Mouse (Mus musculus): ENCODE measurements around the gene Lzic. TPM values are rescaled to one million over a fixed set of nuclear protein-coding genes. Genes with fewer than 3 reads are reported as not detected.

Gene Lzic
- 12.7 and 18.3 TPM in 2 replicates for polyA plus RNA-seq (2012; rRNA removed; ENCODE audit: low replicate concordance)

GRCm38 (mm10) chr4:149485053-149485824, at the start of gene Lzic, which contains the start of gene Nmnat1:
TSS of gene Lzic (plus strand) at chr4:149485229.
TSS of gene Nmnat1 (minus strand) at chr4:149485202.

GRCm38 (mm10) chr4:149454879-149455278, 30.1 kb upstream of the Lzic start, which contains the start of gene Rbp7:
TSS of gene Rbp7 (minus strand) at chr4:149454978.

GRCm38 (mm10) chr4:149477078-149477477, 8.0 kb upstream of the Lzic start, which contains the start of gene Tmem274:
TSS of gene Tmem274 (plus strand) at chr4:149477378.

GRCm38 (mm10) chr4:149517868-149518340, 32.9 kb downstream of the Lzic start, which contains the start of gene Ctnnbip1:
TSS of gene Ctnnbip1 (plus strand) at chr4:149518236.

Other genes starting within 250 kb of the Lzic start
- gene Kif1b, start 177.5 kb upstream of the Lzic start, polyA plus RNA-seq (2012; rRNA removed; ENCODE audit: low replicate concordance), result 37.1 and 81.4 TPM in 2 replicates
- gene Ube4b, start 58.5 kb upstream of the Lzic start, polyA plus RNA-seq (2012; rRNA removed; ENCODE audit: low replicate concordance), result 46.0 and 81.9 TPM in 2 replicates
- gene Rbp7, start 30.3 kb upstream of the Lzic start, polyA plus RNA-seq (2012; rRNA removed; ENCODE audit: low replicate concordance), result 11.0 and 16.6 TPM in 2 replicates
- gene Tmem274, start 7.9 kb upstream of the Lzic start, polyA plus RNA-seq (2012; rRNA removed; ENCODE audit: low replicate concordance), result not detected in 2 replicates
- gene Nmnat1, start within 50 bp of the Lzic start, polyA plus RNA-seq (2012; rRNA removed; ENCODE audit: low replicate concordance), result 8.6 and 16.1 TPM in 2 replicates
- 20.3 and 20.5 TPM in 2 replicates for gene Ctnnbip1, start 33.0 kb downstream of the Lzic start, polyA plus RNA-seq (2012; rRNA removed; ENCODE audit: low replicate concordance)
- gene Clstn1, start 101.2 kb downstream of the Lzic start, polyA plus RNA-seq (2012; rRNA removed; ENCODE audit: low replicate concordance), result 24.3 and 35.5 TPM in 2 replicates
- gene Pik3cd, start 217.3 kb downstream of the Lzic start, polyA plus RNA-seq (2012; rRNA removed; ENCODE audit: low replicate concordance), result 34.7 and 71.6 TPM in 2 replicates